Mouse (Mus musculus) intestine, embryonic 16.5 days (tissue): ENCODE data around the gene Gja10. TPM values are rescaled to one million over a fixed set of nuclear protein-coding genes. Genes with fewer than 3 reads are reported as not detected.
A peak's percentile ranks its signal among the peaks of the same experiment; 100 is the strongest.

Source experiments
- ATAC-seq: fragments of 200-750 bp; cut with Nextera tagmentation; 2 replicates; pipeline ENCODE4 v1.8.0; 2017; ENCODE audit warnings: moderate TSS enrichment, moderate library complexity
- H3K27ac ChIP-seq: fragments of 300-500 bp; sonication (generic); 2 replicates; pipeline ENCODE4 v1.5.1; 2014; ENCODE audit warnings: mild to moderate bottlenecking, low read length
- H3K27me3 ChIP-seq: fragments of 300-500 bp; sonication (generic); replicated peaks from 2 replicates; pipeline ENCODE4 v1.6.1; 2014; ENCODE audit warnings: low read length, control low read depth, mixed read lengths; ENCODE audit not compliant: control insufficient read depth, insufficient read depth
- H3K36me3 ChIP-seq: fragments of 300-500 bp; sonication (generic); 2 replicates; pipeline ENCODE4 v1.6.1; 2014; ENCODE audit warnings: low read length, control low read depth; ENCODE audit not compliant: control insufficient read depth, insufficient read depth
- H3K4me1 ChIP-seq: fragments of 300-500 bp; sonication (generic); 2 replicates; pipeline ENCODE4 v1.6.1; 2014; ENCODE audit warnings: low read length, control low read depth, mixed read lengths; ENCODE audit not compliant: control insufficient read depth, insufficient read depth
- H3K4me2 ChIP-seq: fragments of 300-500 bp; sonication (generic); 2 replicates; pipeline ENCODE4 v1.6.1; 2014; ENCODE audit warnings: low read depth, low read length, control low read depth
- H3K4me3 ChIP-seq: fragments of 300-500 bp; sonication (generic); 2 replicates; pipeline ENCODE4 v1.5.1; 2014; ENCODE audit warnings: mild to moderate bottlenecking, low read length
- H3K9ac ChIP-seq: fragments of 300-500 bp; sonication (generic); 2 replicates; pipeline ENCODE4 v1.6.1; 2014; ENCODE audit warnings: low read depth, low read length
- H3K9me3 ChIP-seq: fragments of 300-500 bp; sonication (generic); 2 replicates; pipeline ENCODE4 v1.6.1; 2016; ENCODE audit warnings: low read length, control low read depth; ENCODE audit not compliant: control insufficient read depth
- WGBS: fragments of 180-500 bp; shearing (Covaris S2); extraction: QIAGEN DNeasy Blood & Tissue Kit; methylation state at CpG from one replicate; pipeline ENCODE4 v1.1.7; 2014; 5-methylcytosine and 5-hydroxymethylcytosine counted together
- polyA plus RNA-seq: library from polyadenylated mRNA; unstranded; fragments of >200 nt; fragmentation: Nextera tagmentation; extraction: Ambion mirVana; gene quantifications from 2 replicates; pipeline ENCODE4 v1.2.1, GENCODE M21; 2015

Gja10 gene
- not detected in 2 replicates for polyA plus RNA-seq

DNA sequence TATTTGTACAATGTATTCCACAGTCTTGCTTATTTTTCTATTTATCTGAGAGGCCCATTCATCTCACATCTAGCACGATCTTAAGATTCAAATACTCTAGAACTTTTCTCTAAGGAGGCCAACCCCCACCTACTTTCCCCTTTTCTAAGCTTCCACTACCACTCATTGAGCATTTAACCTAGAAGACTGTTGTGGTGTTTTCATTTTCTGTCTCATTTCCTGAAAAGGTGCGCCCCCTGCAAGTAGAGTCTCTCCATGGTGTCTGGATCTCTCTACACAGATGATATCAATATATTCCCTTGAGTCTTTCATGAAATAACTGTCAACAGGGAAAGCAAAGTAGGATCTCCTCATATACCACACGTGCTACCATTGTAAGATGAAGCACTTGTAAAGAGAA lies at the start of gene Gja10:
Gene Gja10 (minus strand): TSS at position 101 of the 400 bp plus-strand sequence.
- Histone ChIP-seq H3K9ac (no peak within 1 kb of the TSS), H3K4me1 (no peaks in the 10 kb centered on the region), H3K4me3 (no peak within 1 kb of the TSS), H3K4me2 (no peak within 1 kb of the TSS), H3K9me3 (no peaks in the 10 kb centered on the region), H3K27ac (no peak within 1 kb of the TSS), H3K27me3 (no peaks in the 10 kb centered on the region), H3K36me3 (no peaks in the 10 kb centered on the region)
- WGBS = 64% methylated on average over 3 of the region's 3 CpGs
- ATAC-seq = no peak

DNA sequence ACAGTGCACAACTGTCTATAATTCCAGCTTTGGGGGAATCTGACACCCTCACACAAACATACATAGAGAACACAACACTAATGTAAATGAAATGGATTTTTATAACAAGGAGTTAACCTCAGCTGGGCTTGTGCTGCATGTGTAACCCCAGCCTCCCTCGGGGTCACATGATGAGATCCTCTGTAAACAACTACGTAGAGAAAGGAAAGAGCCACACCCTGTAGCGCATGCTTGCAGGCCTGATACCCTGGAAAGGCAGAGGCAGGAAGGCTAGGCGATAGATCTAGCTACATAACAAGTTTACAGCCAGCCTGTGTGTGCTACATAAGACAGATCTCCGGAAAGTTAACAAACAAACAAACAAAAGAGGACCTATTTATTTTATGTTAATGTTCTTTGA lies 49.1 kb upstream of the Gja10 start:
- no peak overlapping the region for H3K4me2 ChIP-seq
- 58% methylated on average over 5 of the region's 5 CpGs for WGBS
- H3K9ac ChIP-seq = no peak overlapping the region
- no peak overlapping the region for H3K27ac ChIP-seq
- ATAC-seq = no peak
- H3K36me3 ChIP-seq = peaks cover 8% of the 10 kb centered on the region; the same call in 1 of the 2 replicates
- H3K4me1 ChIP-seq = no peaks in the 10 kb centered on the region
- no peak overlapping the region for H3K4me3 ChIP-seq
- no peaks in the 10 kb centered on the region for H3K9me3 ChIP-seq
- no peaks in the 10 kb centered on the region for H3K27me3 ChIP-seq

DNA sequence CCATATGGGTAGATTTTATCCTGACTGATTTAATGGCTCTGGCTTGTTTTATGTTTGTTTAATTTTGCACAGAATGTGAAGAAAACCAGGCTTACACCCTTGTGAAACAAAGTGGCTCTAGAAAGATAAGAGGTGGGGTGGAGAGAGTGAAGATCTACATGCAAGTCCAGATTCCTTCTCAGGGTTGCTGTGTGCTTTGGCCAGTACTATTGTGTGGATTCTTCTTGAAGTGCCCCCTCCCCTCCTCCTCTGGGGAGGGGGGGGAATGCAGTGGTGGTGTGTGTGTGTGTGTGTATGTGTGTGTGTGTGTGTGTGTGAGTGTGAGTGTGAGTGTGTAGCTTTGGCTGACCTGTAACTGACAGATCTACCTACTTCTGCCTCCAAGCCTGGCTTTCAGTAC lies 19.1 kb upstream of the Gja10 start:
- no peak overlapping the region for H3K27ac ChIP-seq
- no peak overlapping the region for H3K9ac ChIP-seq
- H3K4me3 ChIP-seq = no peak overlapping the region
- H3K36me3 ChIP-seq = no peaks in the 10 kb centered on the region
- H3K4me1 ChIP-seq = peaks cover 3% of the 10 kb centered on the region; the same call in 1 of the 2 replicates
- H3K9me3 ChIP-seq = no peaks in the 10 kb centered on the region
- no peak overlapping the region for H3K4me2 ChIP-seq
- no peaks in the 10 kb centered on the region for H3K27me3 ChIP-seq
- no peak for ATAC-seq

DNA sequence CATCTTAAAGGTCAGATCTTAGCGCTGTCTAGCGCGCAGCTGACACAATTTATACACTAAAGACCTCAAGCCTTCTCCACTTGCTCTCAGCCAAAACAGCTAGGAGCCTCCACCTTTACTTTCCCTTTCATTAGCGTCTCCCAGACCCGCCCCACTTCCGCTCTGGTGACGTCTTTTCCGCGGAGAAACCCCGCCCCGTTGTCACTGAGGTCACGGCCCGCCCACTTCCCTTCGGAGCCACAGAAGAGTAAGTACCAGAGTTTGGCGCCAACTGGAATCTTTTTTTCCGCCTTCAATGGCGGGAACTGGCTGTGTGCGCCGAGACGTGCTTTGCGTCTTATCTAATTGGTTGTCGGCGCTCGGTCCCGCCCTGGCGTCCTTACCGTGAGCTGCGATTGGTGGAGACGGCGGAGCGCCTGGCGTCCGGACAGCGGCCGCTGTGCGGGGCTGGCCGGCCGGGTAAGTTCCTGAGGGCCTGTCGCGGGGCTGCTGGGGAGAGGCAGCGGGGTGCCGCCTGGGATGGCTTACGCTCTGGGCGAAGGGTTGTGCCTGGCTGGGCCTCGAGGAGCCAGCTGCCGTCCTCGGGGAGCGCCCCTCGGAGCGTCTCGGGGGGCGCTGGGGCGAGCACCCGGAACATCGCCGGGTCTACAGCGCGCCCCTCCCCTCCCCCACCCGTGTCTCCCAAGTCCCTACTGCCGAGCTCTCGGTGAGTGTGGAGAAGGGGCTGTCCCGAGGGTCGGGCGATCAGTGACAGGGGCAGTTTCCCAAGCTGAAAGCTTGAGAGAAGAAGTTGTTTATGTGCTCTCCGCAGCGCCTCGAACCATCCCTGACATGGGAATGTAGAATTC lies 12.7 kb upstream of the Gja10 start, which contains the start of gene Casp8ap2:
Gene Casp8ap2 (plus strand): TSS at position 418 of the 848 bp plus-strand sequence.
- H3K9me3 ChIP-seq = no peaks in the 10 kb centered on the region
- under 1% methylated on average over 64 of the region's 67 CpGs for WGBS
- peak; percentile 100 for ATAC-seq

DNA sequence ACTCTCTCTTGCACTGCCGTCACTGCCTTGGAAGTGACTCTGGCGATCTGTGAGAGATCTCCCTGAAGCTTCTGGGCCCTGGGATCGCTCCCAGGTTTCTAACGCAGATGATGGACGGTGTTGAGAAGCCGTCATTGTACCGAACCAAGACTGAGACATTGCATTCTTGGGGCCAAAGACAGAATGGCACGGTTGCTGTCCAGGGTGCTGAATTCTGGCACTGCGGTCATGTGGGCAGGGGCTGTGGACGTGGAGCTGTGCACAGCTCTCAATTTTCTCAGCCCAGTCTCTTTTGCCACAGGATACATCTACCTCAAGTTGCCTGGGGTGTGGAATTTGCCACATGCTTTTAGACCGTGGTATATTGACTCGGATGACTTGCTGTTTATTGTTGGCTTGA lies 1.4 kb downstream of the Gja10 start:
- Histone ChIP-seq H3K27me3 (no peaks in the 10 kb centered on the region), H3K9me3 (no peaks in the 10 kb centered on the region), H3K4me1 (no peaks in the 10 kb centered on the region), H3K27ac (no peak overlapping the region), H3K36me3 (no peaks in the 10 kb centered on the region), H3K9ac (no peak overlapping the region), H3K4me2 (no peak overlapping the region), H3K4me3 (no peak overlapping the region)
- no peak for ATAC-seq
- WGBS = 20% methylated on average over 12 of the region's 12 CpGs

More for the DNA sequence above, 12.7 kb upstream of the Gja10 start, which contains the start of gene Casp8ap2:
- Histone ChIP-seq H3K9ac (peak within 1 kb of the TSS; percentile 90), H3K27ac (peak within 1 kb of the TSS; percentile 77), H3K4me1 (peaks cover 9% of the 10 kb centered on the region; the same call in 1 of the 2 replicates), H3K36me3 (no peaks in the 10 kb centered on the region), H3K4me3 (peak within 1 kb of the TSS; percentile 91), H3K27me3 (no peaks in the 10 kb centered on the region), H3K4me2 (peak within 1 kb of the TSS; percentile 77)

DNA sequence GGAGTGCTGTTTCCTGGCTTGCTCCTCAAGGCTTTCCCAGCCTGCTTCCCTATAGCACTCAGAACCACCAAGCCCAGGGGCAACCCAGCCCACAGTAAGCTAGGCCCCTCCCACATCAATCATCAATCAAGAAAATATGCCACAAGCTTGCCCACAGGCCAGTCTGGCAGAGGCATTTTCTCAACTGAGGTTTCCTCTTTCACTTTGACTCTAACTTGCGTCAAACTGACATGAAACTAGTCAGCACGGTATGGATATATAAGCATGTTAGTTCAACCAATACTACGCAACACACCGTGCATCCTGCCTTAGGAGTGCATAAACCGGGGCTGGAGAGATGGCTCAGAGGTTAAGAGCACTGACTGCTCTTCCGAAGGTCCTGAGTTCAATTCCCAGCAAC lies 14.3 kb downstream of the Gja10 start:
- Histone ChIP-seq H3K4me1 (no peaks in the 10 kb centered on the region), H3K9ac (no peak overlapping the region), H3K4me3 (no peak overlapping the region), H3K27me3 (no peaks in the 10 kb centered on the region), H3K36me3 (no peaks in the 10 kb centered on the region), H3K9me3 (no peaks in the 10 kb centered on the region), H3K4me2 (no peak overlapping the region), H3K27ac (no peak overlapping the region)
- no peak for ATAC-seq
- WGBS = 86% methylated on average over 6 of the region's 6 CpGs

DNA sequence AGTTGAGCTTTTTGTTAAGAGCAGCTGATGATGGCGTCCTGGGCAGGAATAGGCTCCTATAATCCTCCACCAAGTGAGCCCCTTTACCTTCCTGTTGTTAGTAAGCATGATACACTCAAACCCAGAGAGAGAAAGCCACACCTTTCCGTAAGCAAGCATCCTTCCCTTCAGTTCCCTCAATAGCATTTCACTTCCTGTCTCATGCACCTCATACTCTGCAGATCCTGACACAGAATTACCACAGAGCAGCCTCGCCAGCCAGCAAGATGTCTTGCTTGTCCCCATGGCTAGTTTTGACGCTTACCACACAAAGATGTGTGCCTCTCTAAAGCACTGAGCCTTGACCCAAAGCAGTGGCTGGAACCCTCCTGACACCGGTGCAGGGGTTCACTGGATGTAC lies 15.0 kb downstream of the Gja10 start:
- H3K4me2 ChIP-seq = no peak overlapping the region
- no peak overlapping the region for H3K4me3 ChIP-seq
- H3K27ac ChIP-seq = no peak overlapping the region
- WGBS = 85% methylated on average over 5 of the region's 5 CpGs
- no peak for ATAC-seq
- H3K9ac ChIP-seq = no peak overlapping the region
- no peaks in the 10 kb centered on the region for H3K36me3 ChIP-seq
- H3K9me3 ChIP-seq = no peaks in the 10 kb centered on the region
- H3K27me3 ChIP-seq = no peaks in the 10 kb centered on the region
- no peaks in the 10 kb centered on the region for H3K4me1 ChIP-seq

DNA sequence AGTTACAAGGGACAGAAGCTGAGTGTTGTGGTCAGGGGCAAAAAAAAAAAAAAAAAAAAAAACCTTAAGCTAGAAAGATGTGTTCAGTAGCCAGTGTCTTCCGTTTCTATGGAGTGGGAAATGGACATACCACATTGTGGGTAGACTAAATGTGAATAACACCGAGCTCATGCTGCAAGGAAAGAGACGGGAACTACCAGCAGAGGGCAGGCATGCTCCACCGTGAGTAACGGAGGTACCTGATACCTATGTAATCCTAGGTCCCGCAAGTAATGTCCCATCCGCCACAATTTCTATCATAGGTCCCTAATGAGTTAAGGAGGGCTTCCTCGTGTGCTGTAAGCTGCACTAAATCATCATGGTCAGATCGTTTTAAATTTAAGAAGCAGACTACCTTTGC lies 16.0 kb downstream of the Gja10 start:
- no peaks in the 10 kb centered on the region for H3K27me3 ChIP-seq
- H3K27ac ChIP-seq = no peak overlapping the region
- no peak overlapping the region for H3K4me3 ChIP-seq
- 8% methylated on average over 9 of the region's 9 CpGs for WGBS
- ATAC-seq = no peak
- no peak overlapping the region for H3K9ac ChIP-seq
- no peaks in the 10 kb centered on the region for H3K4me1 ChIP-seq
- H3K9me3 ChIP-seq = no peaks in the 10 kb centered on the region
- H3K4me2 ChIP-seq = no peak overlapping the region
- no peaks in the 10 kb centered on the region for H3K36me3 ChIP-seq

DNA sequence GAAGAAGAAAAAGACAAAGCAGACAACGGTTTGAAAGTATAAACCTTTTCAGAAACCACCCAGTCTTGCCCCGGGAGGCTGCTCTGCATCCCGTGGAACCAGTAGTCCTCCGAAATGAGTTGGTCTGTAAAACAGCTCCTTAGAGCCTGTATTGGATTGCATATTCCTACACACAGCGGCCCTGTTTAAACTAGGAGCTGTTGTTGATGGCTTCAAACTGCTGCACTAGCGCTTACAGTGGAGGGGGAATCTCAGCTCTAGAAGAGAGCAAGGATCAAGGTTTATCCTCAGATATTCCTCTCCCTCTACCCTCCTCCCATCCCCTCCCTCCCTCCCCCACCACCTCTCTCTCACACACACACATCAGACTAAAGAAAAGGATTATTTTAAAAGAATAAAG lies 18.4 kb downstream of the Gja10 start:
- Histone ChIP-seq H3K27me3 (no peaks in the 10 kb centered on the region), H3K27ac (no peak overlapping the region), H3K4me1 (no peaks in the 10 kb centered on the region), H3K36me3 (no peaks in the 10 kb centered on the region), H3K4me2 (no peak overlapping the region), H3K9ac (no peak overlapping the region), H3K9me3 (no peaks in the 10 kb centered on the region), H3K4me3 (no peak overlapping the region)
- 64% methylated on average over 6 of the region's 6 CpGs for WGBS
- ATAC-seq = no peak
